15 mouse cellular contexts compared by ENCODE assay signal in genomic region chr10:29285757-29286156, GRCm38 (mm10). TPM values are rescaled to one million over a fixed set of nuclear protein-coding genes. Genes with fewer than 3 reads are reported as not detected.
DNase-seq lines count a peak whose midpoint lies in the region; ATAC-seq and TF ChIP-seq lines count a peak whose summit lies in the region.
"Had no signal": no experiment of that assay in that cellular context is flagged by ENCODE, and none has a peak within 500 bp of the region (broad histone marks: within the 10 kb centered on the region; RNA-seq: fewer than 3 reads in every experiment).

No protein-coding gene starts in this region.

- H3K36me3 ChIP-seq in lung, embryonic 14.5 days (ENCODE audit: insufficient read depth) = no peaks in the 10 kb centered on the region
- no peaks in the 10 kb centered on the region for H3K36me3 ChIP-seq in lung, embryonic 15.5 days
- no peaks in the 10 kb centered on the region for H3K36me3 ChIP-seq in stomach, embryonic 15.5 days
- H3K36me3 ChIP-seq: limb, embryonic 12.5 days had no signal

- H3K9ac ChIP-seq in lung, embryonic 14.5 days = no peak overlapping the region
- no peak overlapping the region for H3K9ac ChIP-seq in lung, embryonic 15.5 days
- no peak overlapping the region for H3K9ac ChIP-seq in stomach, embryonic 15.5 days
- H3K9ac ChIP-seq: limb, embryonic 12.5 days had no signal

- 60% methylated on average over 1 of the region's 1 CpGs for WGBS in lung, embryonic 14.5 days
- 45% methylated on average over 1 of the region's 1 CpGs for WGBS in lung, embryonic 15.5 days
- WGBS in stomach, embryonic 15.5 days = 73% methylated on average over 1 of the region's 1 CpGs

- H3K27ac ChIP-seq in lung, embryonic 14.5 days (ENCODE audit: low read depth) = no peak overlapping the region
- no peak overlapping the region for H3K27ac ChIP-seq in lung, embryonic 15.5 days
- H3K27ac ChIP-seq in stomach, embryonic 15.5 days = no peak overlapping the region
- H3K27ac ChIP-seq: limb, embryonic 12.5 days had no signal

- no peaks in the 10 kb centered on the region for H3K4me1 ChIP-seq in lung, embryonic 14.5 days (ENCODE audit: insufficient read depth)
- H3K4me1 ChIP-seq in lung, embryonic 15.5 days = peaks cover 3% of the 10 kb centered on the region; the same call in 1 of the 2 replicates
- H3K4me1 ChIP-seq in stomach, embryonic 15.5 days = no peaks in the 10 kb centered on the region
- H3K4me1 ChIP-seq: limb, embryonic 12.5 days had no signal

- H3K27me3 ChIP-seq in lung, embryonic 14.5 days (ENCODE audit: insufficient read depth, low read length) = no peaks in the 10 kb centered on the region
- no peaks in the 10 kb centered on the region for H3K27me3 ChIP-seq in lung, embryonic 15.5 days
- no peaks in the 10 kb centered on the region for H3K27me3 ChIP-seq in stomach, embryonic 15.5 days (replicated peaks)
- H3K27me3 ChIP-seq: limb, embryonic 12.5 days had no signal

- ATAC-seq in lung, embryonic 14.5 days (ENCODE audit: insufficient read depth) = peak; percentile 89; the same call in 1 of the 2 replicates
- peak; percentile 72; the same call in 1 of the 2 replicates for ATAC-seq in lung, embryonic 15.5 days (ENCODE audit: borderline replicate concordance, extremely low read depth, low FRiP score, low TSS enrichment)
- ATAC-seq in stomach, embryonic 15.5 days (ENCODE audit: insufficient read depth, low FRiP score, low read depth) = peak; percentile 70
- ATAC-seq in CD4-positive, CD25-positive, alpha-beta regulatory T cell, adult 4 months = no peak
- ATAC-seq: activated CD4-positive, CD25-positive, alpha-beta regulatory T cell, adult 4 months; inflammation-experienced regulatory T-cells, adult 6 months had no signal

- no peak overlapping the region for H3K4me2 ChIP-seq in lung, embryonic 14.5 days
- H3K4me2 ChIP-seq in lung, embryonic 15.5 days = no peak overlapping the region
- no peak overlapping the region for H3K4me2 ChIP-seq in stomach, embryonic 15.5 days
- H3K4me2 ChIP-seq: limb, embryonic 12.5 days; midbrain, embryonic 11.5 days had no signal

- H3K4me3 ChIP-seq in lung, embryonic 14.5 days (ENCODE audit: low read depth, low read length) = no peak overlapping the region
- H3K4me3 ChIP-seq in lung, embryonic 15.5 days = no peak overlapping the region
- H3K4me3 ChIP-seq in stomach, embryonic 15.5 days (replicated peaks) = no peak overlapping the region
- H3K4me3 ChIP-seq: limb, embryonic 12.5 days had no signal

- H3K9me3 ChIP-seq in lung, embryonic 14.5 days (ENCODE audit: low read depth, low read length) = no peaks in the 10 kb centered on the region
- H3K9me3 ChIP-seq in lung, embryonic 15.5 days = no peaks in the 10 kb centered on the region
- H3K9me3 ChIP-seq in stomach, embryonic 15.5 days = no peaks in the 10 kb centered on the region
- H3K9me3 ChIP-seq: limb, embryonic 12.5 days had no signal

- peak; percentile 9 for DNase-seq in embryo, embryonic 10 days (ENCODE audit: low spot score)
- no peak for DNase-seq in embryo, embryonic 9.5 days (ENCODE audit: extremely low spot score)
- DNase-seq in lung, embryonic 14.5 days = peak; percentile 58
- no peak for DNase-seq in lung, postnatal 4 days
- no peak for DNase-seq in T-cell, adult 2 months (ENCODE audit: low spot score)
- DNase-seq: cerebellum, postnatal 36 days; retina, postnatal 1 day; thymus, postnatal 25 days had no signal

- TF ChIP-seq CTCF in lung, embryonic 14.5 days (IDR thresholded peaks at IDR 0.05; ENCODE audit: low read depth) = no peak

RNA-seq across cellular contexts. Expression of gene Echdc1, which starts 27.2 kb away (rescaled TPM):
- polyA plus RNA-seq in lung, embryonic 14.5 days (2014; fragmentation: Nextera tagmentation; extraction: Ambion mirVana) = 18.7 and 20.8 TPM in 2 replicates
- polyA plus RNA-seq in lung, embryonic 15.5 days (2015; fragmentation: Nextera tagmentation; extraction: Ambion mirVana) = 18.8 and 22.5 TPM in 2 replicates
- 35.8 and 36.2 TPM in 2 replicates for polyA plus RNA-seq in stomach, embryonic 15.5 days (2015; fragmentation: Nextera tagmentation; extraction: Ambion mirVana)
- polyA plus RNA-seq in CD4-positive, CD25-positive, alpha-beta regulatory T cell, adult 4 months (2017; shearing (Covaris generic)) = 10 to 100 TPM; 13.4 to 24.7 TPM

Comparison
In these comparisons a context has a peak if more than half of its experiments do, and no peak if none do; other contexts are left out.
1. DNase-seq: peak in embryo, embryonic 10 days (single experiment) and lung, embryonic 14.5 days (single experiment); none in embryo, embryonic 9.5 days (single experiment), lung, postnatal 4 days (0 of 2) and T-cell, adult 2 months (single experiment).